Mouse (Mus musculus) frontal cortex, postnatal 14 days (tissue): ENCODE measurements at regions not wholly inside any gene's neighbourhood (a gene's known extent, or its start where the extent isn't known, plus 50 kb on each side); places are given as distances from the start of the nearest gene placed in this dataset.
A peak's percentile ranks its signal among the peaks of the same experiment; 100 is the strongest.

Experiments
- DNase-seq, 2 experiments: peaks; one replicate each; pipeline ENCODE4 v3.0.0; 2022; ENCODE audit warnings: low spot score in 2 of 2

- DNase-seq: no peak
These were observed 98.0 kb downstream of the Dhx15 start for GRCm38 (mm10) chr5:52092273-52092672.

- DNase-seq: no peak
These were observed 102.2 kb downstream of the Dhx15 start for GRCm38 (mm10) chr5:52088131-52088530.

GRCm38 (mm10) chr5:52086766-52087429 lies 103.4 kb downstream of the Dhx15 start:
- DNase-seq: no peak

GRCm38 (mm10) chr5:52080268-52080667 lies 110.0 kb downstream of the Dhx15 start:
- DNase-seq: no peak

- no peak for DNase-seq
These were observed 112.6 kb downstream of the Dhx15 start for GRCm38 (mm10) chr5:52077696-52078095.

- no peak for DNase-seq
These were observed 115.2 kb downstream of the Dhx15 start for GRCm38 (mm10) chr5:52075096-52075495.

- peak; percentile 67 to 75 for DNase-seq
These were observed 125.4 kb downstream of the Dhx15 start for GRCm38 (mm10) chr5:52064804-52065451.

GRCm38 (mm10) chr5:52062214-52062613 lies 128.1 kb downstream of the Dhx15 start:
- DNase-seq: no peak

GRCm38 (mm10) chr5:52061226-52061625 lies 129.1 kb downstream of the Dhx15 start:
- DNase-seq: no peak

- DNase-seq: no peak
These were observed 133.1 kb downstream of the Dhx15 start for GRCm38 (mm10) chr5:52057261-52057660.

- no peak for DNase-seq
These were observed 138.2 kb downstream of the Dhx15 start for GRCm38 (mm10) chr5:52052072-52052465.

GRCm38 (mm10) chr5:52051383-52052071 lies 138.8 kb downstream of the Dhx15 start:
- peak; percentile 16 to 19 for DNase-seq

- no peak for DNase-seq
These were observed 141.5 kb downstream of the Dhx15 start for GRCm38 (mm10) chr5:52048790-52049189.

- no peak for DNase-seq
These were observed 143.6 kb downstream of the Dhx15 start for GRCm38 (mm10) chr5:52046704-52047103.

GRCm38 (mm10) chr5:52044101-52044500 lies 146.2 kb downstream of the Dhx15 start:
- no peak for DNase-seq

- no peak for DNase-seq
These were observed 148.9 kb downstream of the Dhx15 start for GRCm38 (mm10) chr5:52041447-52041846.

GRCm38 (mm10) chr5:52040427-52041312 lies 149.6 kb downstream of the Dhx15 start:
- DNase-seq: peak; percentile 29 to 37

GRCm38 (mm10) chr5:52035339-52035738 lies 155.0 kb downstream of the Dhx15 start:
- no peak for DNase-seq

- no peak for DNase-seq
These were observed 162.8 kb downstream of the Dhx15 start for GRCm38 (mm10) chr5:52027478-52027877.

- no peak for DNase-seq
These were observed 164.2 kb downstream of the Dhx15 start for GRCm38 (mm10) chr5:52026148-52026547.

GRCm38 (mm10) chr5:52023212-52023611 lies 167.1 kb downstream of the Dhx15 start:
- DNase-seq: peak; percentile 57 to 64

- DNase-seq: no peak
These were observed 173.3 kb downstream of the Dhx15 start for GRCm38 (mm10) chr5:52016992-52017391.
